Mouse (Mus musculus): ENCODE measurements at regions not wholly inside any gene's neighbourhood (a gene's known extent, or its start where the extent isn't known, plus 50 kb on each side); places are given as distances from the start of the nearest gene placed in this dataset.

GRCm38 (mm10) chr2:169351547-169351946 lies 236.0 kb downstream of the Gm11011 start:
- DNase-seq (ENCODE audit: low spot score), result no peak

GRCm38 (mm10) chr2:169346107-169346506 lies 241.4 kb downstream of the Gm11011 start:
- H3K9me3 ChIP-seq (ENCODE audit: control insufficient read depth, low read length), result no peaks in the 10 kb centered on the region
- ATAC-seq (ENCODE audit: low FRiP score) (no peak), DNase-seq (ENCODE audit: low spot score) (no peak)
- H3K4me2 ChIP-seq (replicated peaks; ENCODE audit: low read depth, low read length), result no peak overlapping the region
- H3K36me3 ChIP-seq (ENCODE audit: control insufficient read depth, insufficient read depth, low read length), result no peaks in the 10 kb centered on the region
- no peak overlapping the region for H3K27ac ChIP-seq (ENCODE audit: low read depth, low read length)
- no peak overlapping the region for H3K4me3 ChIP-seq (ENCODE audit: low read depth, low read length)
- H3K9ac ChIP-seq (ENCODE audit: low read depth, low read length), result no peak overlapping the region
- WGBS, result 63% methylated on average over 10 of the region's 10 CpGs
- no peaks in the 10 kb centered on the region for H3K27me3 ChIP-seq (ENCODE audit: control insufficient read depth, insufficient read depth, low read length)
- no peaks in the 10 kb centered on the region for H3K4me1 ChIP-seq (replicated peaks; ENCODE audit: control insufficient read depth, insufficient read depth, low read length)

More at GRCm38 (mm10) chr2:169351547-169351946, 236.0 kb downstream of the Gm11011 start:
- no peak overlapping the region for H3K4me2 ChIP-seq (replicated peaks; ENCODE audit: low read depth, low read length)
- no peak overlapping the region for H3K4me3 ChIP-seq (ENCODE audit: low read depth, low read length)
- WGBS, result 89% methylated on average over 7 of the region's 7 CpGs
- no peaks in the 10 kb centered on the region for H3K27me3 ChIP-seq (ENCODE audit: control insufficient read depth, insufficient read depth, low read length)
- H3K9me3 ChIP-seq (ENCODE audit: control insufficient read depth, low read length), result no peaks in the 10 kb centered on the region
- H3K4me1 ChIP-seq (replicated peaks; ENCODE audit: control insufficient read depth, insufficient read depth, low read length), result no peaks in the 10 kb centered on the region
- ATAC-seq (ENCODE audit: low FRiP score), result no peak
- H3K27ac ChIP-seq (ENCODE audit: low read depth, low read length), result no peak overlapping the region
- no peaks in the 10 kb centered on the region for H3K36me3 ChIP-seq (ENCODE audit: control insufficient read depth, insufficient read depth, low read length)
- no peak overlapping the region for H3K9ac ChIP-seq (ENCODE audit: low read depth, low read length)

GRCm38 (mm10) chr2:169319521-169319920 lies 268.0 kb downstream of the Gm11011 start:
- DNase-seq (ENCODE audit: low spot score) (no peak), ATAC-seq (ENCODE audit: low FRiP score) (no peak)
- Histone ChIP-seq H3K27me3 (ENCODE audit: control insufficient read depth, insufficient read depth, low read length) (no peaks in the 10 kb centered on the region), H3K4me1 (replicated peaks; ENCODE audit: control insufficient read depth, insufficient read depth, low read length) (no peaks in the 10 kb centered on the region), H3K4me2 (replicated peaks; ENCODE audit: low read depth, low read length) (no peak overlapping the region), H3K4me3 (ENCODE audit: low read depth, low read length) (no peak overlapping the region), H3K36me3 (ENCODE audit: control insufficient read depth, insufficient read depth, low read length) (no peaks in the 10 kb centered on the region), H3K9me3 (ENCODE audit: control insufficient read depth, low read length) (no peaks in the 10 kb centered on the region), H3K9ac (ENCODE audit: low read depth, low read length) (no peak overlapping the region), H3K27ac (ENCODE audit: low read depth, low read length) (no peak overlapping the region)
- 83% methylated on average over 5 of the region's 5 CpGs for WGBS

GRCm38 (mm10) chr2:169314396-169314930 lies 273.1 kb downstream of the Gm11011 start:
- no peak overlapping the region for H3K27ac ChIP-seq (ENCODE audit: low read depth, low read length)
- no peak for DNase-seq (ENCODE audit: low spot score)

GRCm38 (mm10) chr2:169311821-169312220 lies 275.7 kb downstream of the Gm11011 start:
- DNase-seq (ENCODE audit: low spot score), result no peak
- no peaks in the 10 kb centered on the region for H3K36me3 ChIP-seq (ENCODE audit: control insufficient read depth, insufficient read depth, low read length)
- 65% methylated on average over 12 of the region's 12 CpGs for WGBS
- H3K27ac ChIP-seq (ENCODE audit: low read depth, low read length), result no peak overlapping the region
- H3K4me3 ChIP-seq (ENCODE audit: low read depth, low read length), result no peak overlapping the region
- no peaks in the 10 kb centered on the region for H3K4me1 ChIP-seq (replicated peaks; ENCODE audit: control insufficient read depth, insufficient read depth, low read length)
- no peak overlapping the region for H3K4me2 ChIP-seq (replicated peaks; ENCODE audit: low read depth, low read length)
- no peak overlapping the region for H3K9ac ChIP-seq (ENCODE audit: low read depth, low read length)
- no peaks in the 10 kb centered on the region for H3K9me3 ChIP-seq (ENCODE audit: control insufficient read depth, low read length)
- ATAC-seq (ENCODE audit: low FRiP score), result no peak
- no peaks in the 10 kb centered on the region for H3K27me3 ChIP-seq (ENCODE audit: control insufficient read depth, insufficient read depth, low read length)

More at GRCm38 (mm10) chr2:169314396-169314930, 273.1 kb downstream of the Gm11011 start:
- no peaks in the 10 kb centered on the region for H3K9me3 ChIP-seq (ENCODE audit: control insufficient read depth, low read length)
- H3K4me2 ChIP-seq (replicated peaks; ENCODE audit: low read depth, low read length), result no peak overlapping the region
- ATAC-seq (ENCODE audit: low FRiP score), result no peak
- no peak overlapping the region for H3K4me3 ChIP-seq (ENCODE audit: low read depth, low read length)
- H3K27me3 ChIP-seq (ENCODE audit: control insufficient read depth, insufficient read depth, low read length), result no peaks in the 10 kb centered on the region
- no peak overlapping the region for H3K9ac ChIP-seq (ENCODE audit: low read depth, low read length)
- WGBS, result 32% methylated on average over 2 of the region's 2 CpGs
- no peaks in the 10 kb centered on the region for H3K36me3 ChIP-seq (ENCODE audit: control insufficient read depth, insufficient read depth, low read length)
- H3K4me1 ChIP-seq (replicated peaks; ENCODE audit: control insufficient read depth, insufficient read depth, low read length), result no peaks in the 10 kb centered on the region

GRCm38 (mm10) chr2:169311356-169311755 lies 276.2 kb downstream of the Gm11011 start:
- Histone ChIP-seq H3K9me3 (ENCODE audit: control insufficient read depth, low read length) (no peaks in the 10 kb centered on the region), H3K4me1 (replicated peaks; ENCODE audit: control insufficient read depth, insufficient read depth, low read length) (no peaks in the 10 kb centered on the region), H3K9ac (ENCODE audit: low read depth, low read length) (no peak overlapping the region), H3K36me3 (ENCODE audit: control insufficient read depth, insufficient read depth, low read length) (no peaks in the 10 kb centered on the region), H3K4me2 (replicated peaks; ENCODE audit: low read depth, low read length) (no peak overlapping the region), H3K27ac (ENCODE audit: low read depth, low read length) (no peak overlapping the region), H3K27me3 (ENCODE audit: control insufficient read depth, insufficient read depth, low read length) (no peaks in the 10 kb centered on the region), H3K4me3 (ENCODE audit: low read depth, low read length) (no peak overlapping the region)
- 77% methylated on average over 4 of the region's 4 CpGs for WGBS
- ATAC-seq (ENCODE audit: low FRiP score) (no peak), DNase-seq (ENCODE audit: low spot score) (no peak)

GRCm38 (mm10) chr2:169304360-169304759 lies 283.2 kb downstream of the Gm11011 start:
- ATAC-seq (ENCODE audit: low FRiP score) (no peak), DNase-seq (ENCODE audit: low spot score) (no peak)
- Histone ChIP-seq H3K9me3 (ENCODE audit: control insufficient read depth, low read length) (no peaks in the 10 kb centered on the region), H3K27ac (ENCODE audit: low read depth, low read length) (no peak overlapping the region), H3K4me3 (ENCODE audit: low read depth, low read length) (no peak overlapping the region), H3K4me1 (replicated peaks; ENCODE audit: control insufficient read depth, insufficient read depth, low read length) (no peaks in the 10 kb centered on the region), H3K36me3 (ENCODE audit: control insufficient read depth, insufficient read depth, low read length) (no peaks in the 10 kb centered on the region), H3K4me2 (replicated peaks; ENCODE audit: low read depth, low read length) (no peak overlapping the region), H3K9ac (ENCODE audit: low read depth, low read length) (no peak overlapping the region), H3K27me3 (ENCODE audit: control insufficient read depth, insufficient read depth, low read length) (no peaks in the 10 kb centered on the region)
- 84% methylated on average over 3 of the region's 3 CpGs for WGBS

- no peak for ATAC-seq (ENCODE audit: low FRiP score)
- no peak overlapping the region for H3K9ac ChIP-seq (ENCODE audit: low read depth, low read length)
- WGBS, result 86% methylated on average over 4 of the region's 4 CpGs
Observed at GRCm38 (mm10) chr2:169300966-169301365, 286.6 kb downstream of the Gm11011 start.

GRCm38 (mm10) chr2:169300411-169300810 lies 287.1 kb downstream of the Gm11011 start:
- no peak overlapping the region for H3K4me3 ChIP-seq (ENCODE audit: low read depth, low read length)
- ATAC-seq (ENCODE audit: low FRiP score) (no peak), DNase-seq (ENCODE audit: low spot score) (no peak)
- no peak overlapping the region for H3K9ac ChIP-seq (ENCODE audit: low read depth, low read length)
- 89% methylated on average over 8 of the region's 8 CpGs for WGBS
- no peak overlapping the region for H3K4me2 ChIP-seq (replicated peaks; ENCODE audit: low read depth, low read length)
- no peaks in the 10 kb centered on the region for H3K27me3 ChIP-seq (ENCODE audit: control insufficient read depth, insufficient read depth, low read length)
- no peaks in the 10 kb centered on the region for H3K36me3 ChIP-seq (ENCODE audit: control insufficient read depth, insufficient read depth, low read length)
- H3K27ac ChIP-seq (ENCODE audit: low read depth, low read length), result no peak overlapping the region
- H3K4me1 ChIP-seq (replicated peaks; ENCODE audit: control insufficient read depth, insufficient read depth, low read length), result 0 out of 2 replicates have a peak, but pooled peaks cover 2% of the 10 kb centered on the region
- H3K9me3 ChIP-seq (ENCODE audit: control insufficient read depth, low read length), result no peaks in the 10 kb centered on the region

More at GRCm38 (mm10) chr2:169300966-169301365, 286.6 kb downstream of the Gm11011 start:
- H3K4me1 ChIP-seq (replicated peaks; ENCODE audit: control insufficient read depth, insufficient read depth, low read length), result 0 out of 2 replicates have a peak, but pooled peaks cover 2% of the 10 kb centered on the region
- no peak for DNase-seq (ENCODE audit: low spot score)
- H3K27ac ChIP-seq (ENCODE audit: low read depth, low read length), result no peak overlapping the region
- no peaks in the 10 kb centered on the region for H3K27me3 ChIP-seq (ENCODE audit: control insufficient read depth, insufficient read depth, low read length)
- H3K9me3 ChIP-seq (ENCODE audit: control insufficient read depth, low read length), result no peaks in the 10 kb centered on the region
- no peak overlapping the region for H3K4me2 ChIP-seq (replicated peaks; ENCODE audit: low read depth, low read length)
- H3K4me3 ChIP-seq (ENCODE audit: low read depth, low read length), result no peak overlapping the region
- H3K36me3 ChIP-seq (ENCODE audit: control insufficient read depth, insufficient read depth, low read length), result no peaks in the 10 kb centered on the region
